8 mouse cellular contexts compared by ENCODE assay signal in the genomic region with DNA sequence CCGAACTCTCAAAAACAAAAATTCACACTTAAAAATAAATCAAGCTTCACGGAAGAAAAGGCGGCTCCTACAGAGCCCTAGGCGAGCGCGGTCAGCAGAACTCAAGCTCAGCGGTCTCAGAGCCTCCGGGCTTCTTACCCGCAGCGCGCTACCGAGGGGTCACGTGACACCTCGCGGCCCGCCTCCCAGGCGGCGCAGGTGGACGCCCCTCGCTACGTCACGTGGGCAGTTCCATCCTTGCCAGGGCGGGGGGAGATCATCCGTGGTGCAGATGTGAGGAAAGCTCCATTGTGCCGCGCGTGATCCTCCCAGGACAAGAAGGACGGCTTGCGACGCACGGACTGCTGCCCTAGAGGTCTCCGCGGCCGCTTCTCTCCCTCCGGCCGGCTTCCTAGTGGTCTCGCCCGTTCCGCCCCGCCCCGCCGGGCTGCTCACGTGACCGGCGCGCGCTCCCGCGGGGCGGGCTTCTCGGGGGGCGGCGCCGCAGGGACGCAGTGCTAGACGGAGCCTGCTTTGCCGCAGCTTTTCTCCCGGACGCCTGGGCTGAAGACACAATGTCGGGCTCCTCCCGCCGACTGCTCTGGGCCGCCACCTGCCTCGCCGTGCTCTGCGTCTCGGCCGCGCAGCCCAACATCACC. TPM values are rescaled to one million over a fixed set of nuclear protein-coding genes. Genes with fewer than 3 reads are reported as not detected.
DNase-seq lines count a peak whose midpoint lies in the region; ATAC-seq and TF ChIP-seq lines count a peak whose summit lies in the region.

Gene Cd164, plus strand, starts transcription at position 434 of the 638 bp plus-strand sequence.

- peak; percentile 95 for TF ChIP-seq POLR2A in heart, adult 2 months (IDR thresholded peaks at IDR 0.05; ENCODE audit: insufficient read depth, low read depth, low read length)

- H3K4me2 ChIP-seq in embryonic facial prominence, embryonic 13.5 days, result peak within 1 kb of the TSS; percentile 84
- peak within 1 kb of the TSS; percentile 82 for H3K4me2 ChIP-seq in limb, embryonic 13.5 days (replicated peaks)
- peak within 1 kb of the TSS; percentile 78 for H3K4me2 ChIP-seq in midbrain, embryonic 16.5 days (ENCODE audit: low read length)

- WGBS in embryonic facial prominence, embryonic 13.5 days, result 0% methylated on average over 56 of the region's 69 CpGs
- under 1% methylated on average over 55 of the region's 69 CpGs for WGBS in heart, adult 2 months
- WGBS in limb, embryonic 13.5 days, result under 1% methylated on average over 67 of the region's 69 CpGs
- under 1% methylated on average over 69 of the region's 69 CpGs for WGBS in midbrain, embryonic 16.5 days

- TF ChIP-seq CTCF in heart, adult 2 months (IDR thresholded peaks at IDR 0.05), result no peak

- peak within 1 kb of the TSS; percentile 72 for H3K4me3 ChIP-seq in embryonic facial prominence, embryonic 13.5 days
- peak within 1 kb of the TSS; percentile 90 for H3K4me3 ChIP-seq in heart, adult 2 months
- peak within 1 kb of the TSS; percentile 93 for H3K4me3 ChIP-seq in limb, embryonic 13.5 days
- peak within 1 kb of the TSS; percentile 91 for H3K4me3 ChIP-seq in midbrain, embryonic 16.5 days (ENCODE audit: low read depth, low read length)

- H3K9me3 ChIP-seq in embryonic facial prominence, embryonic 13.5 days, result no peaks in the 10 kb centered on the region
- H3K9me3 ChIP-seq in limb, embryonic 13.5 days, result no peaks in the 10 kb centered on the region
- no peaks in the 10 kb centered on the region for H3K9me3 ChIP-seq in midbrain, embryonic 16.5 days (replicated peaks; ENCODE audit: control insufficient read depth, low read length, poor library complexity, severe bottlenecking)

- H3K27ac ChIP-seq in embryonic facial prominence, embryonic 13.5 days, result peak within 1 kb of the TSS; percentile 97
- H3K27ac ChIP-seq in heart, adult 2 months, result peak within 1 kb of the TSS; percentile 100
- H3K27ac ChIP-seq in limb, embryonic 13.5 days, result peak within 1 kb of the TSS; percentile 94
- H3K27ac ChIP-seq in midbrain, embryonic 16.5 days (ENCODE audit: low read length), result peak within 1 kb of the TSS; percentile 100

- H3K4me1 ChIP-seq in embryonic facial prominence, embryonic 13.5 days, result peaks cover 18% of the 10 kb centered on the region
- H3K4me1 ChIP-seq in heart, adult 2 months (ENCODE audit: control insufficient read depth, insufficient read depth, low read length), result peaks cover 5% of the 10 kb centered on the region
- peaks cover 25% of the 10 kb centered on the region for H3K4me1 ChIP-seq in limb, embryonic 13.5 days
- H3K4me1 ChIP-seq in midbrain, embryonic 16.5 days (ENCODE audit: control insufficient read depth, insufficient read depth, low read length), result peaks cover 20% of the 10 kb centered on the region

- ATAC-seq in embryonic facial prominence, embryonic 13.5 days (ENCODE audit: insufficient number of reproducible peaks, insufficient read depth, low FRiP score, low TSS enrichment, low read depth), result peak; percentile 92
- peak; percentile 94 for ATAC-seq in limb, embryonic 13.5 days (ENCODE audit: low FRiP score, low read depth)
- peak; percentile 94 for ATAC-seq in midbrain, embryonic 16.5 days

- peak; percentile 77; the same call in 1 of the 2 replicates for TF ChIP-seq EP300 in heart, adult 2 months (IDR thresholded peaks at IDR 0.05; ENCODE audit: insufficient read depth, low read depth, low read length)

- H3K79me2 ChIP-seq in heart, adult 2 months (replicated peaks; ENCODE audit: control insufficient read depth, insufficient read depth, low read length), result 0 out of 2 replicates have a peak, but pooled peaks cover 2% of the 10 kb centered on the region

- peak within 1 kb of the TSS; percentile 86 for H3K9ac ChIP-seq in embryonic facial prominence, embryonic 13.5 days
- peak within 1 kb of the TSS; percentile 98 for H3K9ac ChIP-seq in heart, adult 2 months (ENCODE audit: low read depth, low read length)
- peak within 1 kb of the TSS; percentile 93 for H3K9ac ChIP-seq in limb, embryonic 13.5 days
- peak within 1 kb of the TSS; percentile 89 for H3K9ac ChIP-seq in midbrain, embryonic 16.5 days (ENCODE audit: low read depth, low read length)

- intact Hi-C loops in heart, adult 2 months (cut with DNase I), result loop anchor here (1.0 to 5.0 kb wide), 3 partner anchors 163 to 778 kb away; partner anchors contain the start of genes Ak9 and Fig4

- peaks cover 7% of the 10 kb centered on the region; the same call in 1 of the 2 replicates for H3K36me3 ChIP-seq in embryonic facial prominence, embryonic 13.5 days
- peaks cover 20% of the 10 kb centered on the region for H3K36me3 ChIP-seq in heart, adult 2 months (ENCODE audit: control insufficient read depth, insufficient read depth, low read length)
- H3K36me3 ChIP-seq in limb, embryonic 13.5 days, result peaks cover 11% of the 10 kb centered on the region; the same call in 1 of the 2 replicates
- no peaks in the 10 kb centered on the region for H3K36me3 ChIP-seq in midbrain, embryonic 16.5 days (ENCODE audit: control insufficient read depth, insufficient read depth, low read length)

- peak; percentile 91 for DNase-seq in 3134 (ENCODE audit: extremely low read depth, insufficient read length, low spot score)
- peak; percentile 93 to 95 for DNase-seq in adrenal gland, postnatal 36 days
- peak; percentile 93 to 94 for DNase-seq in heart, adult 2 months
- DNase-seq in kidney, adult 8-10 months, result peak; percentile 93
- DNase-seq in spleen, postnatal 10 days (ENCODE audit: low spot score in 2 of 2), result peak; percentile 93

- H3K27me3 ChIP-seq in embryonic facial prominence, embryonic 13.5 days, result no peaks in the 10 kb centered on the region
- H3K27me3 ChIP-seq in heart, adult 2 months (ENCODE audit: control insufficient read depth, insufficient read depth, low read length), result no peaks in the 10 kb centered on the region
- no peaks in the 10 kb centered on the region for H3K27me3 ChIP-seq in limb, embryonic 13.5 days
- H3K27me3 ChIP-seq in midbrain, embryonic 16.5 days (ENCODE audit: control insufficient read depth, insufficient read depth, low read depth, low read length), result no peaks in the 10 kb centered on the region

RNA-seq across cellular contexts. Expression of gene Cd164, which starts in this region (rescaled TPM):
- 100 to 1,000 TPM; 215 to 243 TPM for total RNA-seq in adrenal gland, postnatal 36 days (2021)
- polyA plus RNA-seq in embryonic facial prominence, embryonic 13.5 days (2015; fragmentation: Nextera tagmentation; extraction: Ambion mirVana), result 154 and 165 TPM in 2 replicates
- total RNA-seq in heart, adult 2 months (2021), result 100 to 1,000 TPM; 137 to 151 TPM
- polyA plus RNA-seq in heart, adult 2 months (2012; rRNA removed), result 131 and 193 TPM in 2 replicates
- polyA plus RNA-seq in limb, embryonic 13.5 days (2015; fragmentation: Nextera tagmentation; extraction: Ambion mirVana), result 170 and 184 TPM in 2 replicates
- polyA plus RNA-seq in midbrain, embryonic 16.5 days (2015; fragmentation: Nextera tagmentation; extraction: Ambion mirVana), result 44.7 and 48.8 TPM in 2 replicates

Comparison
In these comparisons a context has a peak if more than half of its experiments do, and no peak if none do; other contexts are left out.
1. Peak in every context shown above with its lines: DNase-seq, ATAC-seq, H3K4me3 ChIP-seq and H3K27ac ChIP-seq.